Mouse (Mus musculus) MEL (cell line): Measurements from ENCODE around the gene Gm20388. TPM values are rescaled to one million over a fixed set of nuclear protein-coding genes. Genes with fewer than 3 reads are reported as not detected.

Source experiments
- DNase-seq: peaks from one replicate; pipeline ENCODE4 v3.0.0; 2011; ENCODE audit warnings: low read depth, low spot score
- H3K27ac ChIP-seq: 2 replicates; pipeline ENCODE4 v1.5.1; 2012; ENCODE audit warnings: low read depth, mild to moderate bottlenecking, control low read depth, low read length, moderate library complexity; ENCODE audit not compliant: control insufficient read depth
- H3K27me3 ChIP-seq, 2 experiments: fragments of 150-350 bp in 1 of 2; sonication (generic) in 1 of 2; 2 replicates each; pipeline ENCODE4 v1.6.1; 2012; ENCODE audit warnings: low read length in 2 of 2, mild to moderate bottlenecking in 2 of 2, improper control_type of control experiment in 1 of 2, moderate library complexity in 1 of 2; ENCODE audit not compliant: insufficient read depth in 2 of 2, control insufficient read depth in 1 of 2
- H3K36me3 ChIP-seq, 2 experiments: 2 replicates each; pipeline ENCODE4 v1.6.1; 2012 to 2014; ENCODE audit warnings: low read length in 2 of 2, improper control_type of control experiment in 1 of 2, inconsistent platforms in 1 of 2, mild to moderate bottlenecking in 1 of 2; ENCODE audit not compliant: insufficient read depth in 2 of 2, control insufficient read depth in 1 of 2
- H3K4me1 ChIP-seq, 2 experiments: fragments of 150-350 bp in 1 of 2; sonication (generic) in 1 of 2; 2 replicates each; pipeline ENCODE4 v1.6.1; 2012; ENCODE audit warnings: low read length in 2 of 2, improper control_type of control experiment in 1 of 2, mild to moderate bottlenecking in 1 of 2; ENCODE audit not compliant: insufficient read depth in 2 of 2, control insufficient read depth in 1 of 2
- H3K4me3 ChIP-seq, 2 experiments: fragments of 150-350 bp in 1 of 2; sonication (generic) in 1 of 2; 2 replicates each; pipeline ENCODE4 v1.5.1; 2012; ENCODE audit warnings: low read depth in 2 of 2, low read length in 2 of 2, mild to moderate bottlenecking in 2 of 2, moderate library complexity in 2 of 2, control low read depth in 1 of 2, improper control_type of control experiment in 1 of 2; ENCODE audit not compliant: control insufficient read depth in 1 of 2, insufficient read depth in 1 of 2
- H3K79me2 ChIP-seq: 2 replicates; pipeline ENCODE4 v1.6.1; 2012; ENCODE audit warnings: mild to moderate bottlenecking, low read length, moderate library complexity; ENCODE audit not compliant: control insufficient read depth, poor library complexity, insufficient read depth
- H3K9ac ChIP-seq: 2 replicates; pipeline ENCODE4 v1.6.1; 2012; ENCODE audit warnings: low read depth, mild to moderate bottlenecking, control low read depth, low read length, moderate library complexity; ENCODE audit not compliant: control insufficient read depth, poor library complexity, severe bottlenecking
- H3K9me3 ChIP-seq: fragments of 150-350 bp; sonication (generic); replicated peaks from 2 replicates; pipeline ENCODE4 v1.6.1; 2012; ENCODE audit warnings: mild to moderate bottlenecking, low read length, improper control_type of control experiment, moderate library complexity; ENCODE audit not compliant: insufficient read depth
- CHD1 ChIP-seq: IDR thresholded peaks from 2 replicates; pipeline ENCODE4 v1.6.1; 2012; ENCODE audit warnings: low read depth, mild to moderate bottlenecking, inconsistent platforms, low read length, improper control_type of control experiment
- CHD2 ChIP-seq: IDR thresholded peaks from 2 replicates; pipeline ENCODE4 v1.6.1; 2011; ENCODE audit warnings: low read length, improper control_type of control experiment
- CTCF ChIP-seq, 3 experiments: IDR thresholded peaks in 2 of 3; conservative IDR thresholded peaks in 1 of 3; 2 replicates each; pipeline ENCODE4 v1.5.1; 2011 to 2012; ENCODE audit warnings: low read length in 3 of 3, low read depth in 2 of 3, mild to moderate bottlenecking in 2 of 3, improper control_type of control experiment in 1 of 3, inconsistent platforms in 1 of 3, mixed read lengths in 1 of 3, moderate library complexity in 1 of 3; ENCODE audit not compliant: control insufficient read depth in 1 of 3, insufficient read depth in 1 of 3, poor library complexity in 1 of 3, severe bottlenecking in 1 of 3
- E2F4 ChIP-seq: IDR thresholded peaks from 2 replicates; pipeline ENCODE4 v1.6.1; 2011; ENCODE audit warnings: low read depth, low read length, improper control_type of control experiment, borderline replicate concordance
- ELF1 ChIP-seq: IDR thresholded peaks from 2 replicates; pipeline ENCODE4 v1.6.1; 2014; ENCODE audit warnings: low read depth, mild to moderate bottlenecking, inconsistent platforms, low read length, improper control_type of control experiment, moderate library complexity
- EP300 ChIP-seq, 2 experiments: IDR thresholded peaks; 2 replicates each; pipeline ENCODE4 v1.6.1; 2011; ENCODE audit warnings: improper control_type of control experiment in 2 of 2, low read length in 2 of 2, low read depth in 1 of 2, mild to moderate bottlenecking in 1 of 2
- ETS1 ChIP-seq: IDR thresholded peaks from 2 replicates; pipeline ENCODE4 v1.6.1; 2012; ENCODE audit warnings: low read depth, mild to moderate bottlenecking, inconsistent platforms, low read length, improper control_type of control experiment, moderate library complexity
- KAT2A ChIP-seq: conservative IDR thresholded peaks from 2 replicates; pipeline ENCODE4 v1.6.1; 2012; ENCODE audit warnings: low read depth, low read length, improper control_type of control experiment, inconsistent platforms
- MAFK ChIP-seq: IDR thresholded peaks from 2 replicates; pipeline ENCODE4 v1.6.1; 2011; ENCODE audit warnings: low read depth, mild to moderate bottlenecking, low read length, improper control_type of control experiment, borderline replicate concordance
- MAX ChIP-seq: IDR thresholded peaks from 2 replicates; pipeline ENCODE4 v1.6.1; 2011; ENCODE audit warnings: low read length, improper control_type of control experiment
- MAZ ChIP-seq: IDR thresholded peaks from 2 replicates; pipeline ENCODE4 v1.6.1; 2012; ENCODE audit warnings: low read depth, mild to moderate bottlenecking, inconsistent platforms, low read length, improper control_type of control experiment
- MXI1 ChIP-seq: IDR thresholded peaks from 2 replicates; pipeline ENCODE4 v1.6.1; 2011; ENCODE audit warnings: mild to moderate bottlenecking, low read depth, low read length, improper control_type of control experiment
- MYC ChIP-seq: IDR thresholded peaks from 2 replicates; pipeline ENCODE4 v1.6.1; 2011; ENCODE audit warnings: low read depth, mild to moderate bottlenecking, low read length, improper control_type of control experiment, moderate library complexity
- POLR2A ChIP-seq, 2 experiments: IDR thresholded peaks; 2 replicates each; pipeline ENCODE4 v1.6.1; 2011 to 2012; ENCODE audit warnings: low read length in 2 of 2, mild to moderate bottlenecking in 2 of 2, control low read depth in 1 of 2, improper control_type of control experiment in 1 of 2, low read depth in 1 of 2, moderate library complexity in 1 of 2; ENCODE audit not compliant: control insufficient read depth in 1 of 2, insufficient read depth in 1 of 2, poor library complexity in 1 of 2
- POLR2AphosphoS2 ChIP-seq: IDR thresholded peaks from 2 replicates; pipeline ENCODE4 v1.6.1; 2011; ENCODE audit warnings: low read length, improper control_type of control experiment
- POLR2AphosphoS5 ChIP-seq: IDR thresholded peaks from 2 replicates; pipeline ENCODE4 v1.6.1; 2012; ENCODE audit warnings: low read depth, borderline replicate concordance, mild to moderate bottlenecking, inconsistent platforms, low read length, moderate library complexity, mixed read lengths
- RAD21 ChIP-seq: IDR thresholded peaks from 2 replicates; pipeline ENCODE4 v1.6.1; 2011; ENCODE audit warnings: mild to moderate bottlenecking, low read depth, low read length, improper control_type of control experiment
- SIN3A ChIP-seq: IDR thresholded peaks from 2 replicates; pipeline ENCODE4 v1.6.1; 2012; ENCODE audit warnings: low read length, improper control_type of control experiment, inconsistent platforms
- SMC3 ChIP-seq: IDR thresholded peaks from 2 replicates; pipeline ENCODE4 v1.6.1; 2011; ENCODE audit warnings: low read depth, low read length, improper control_type of control experiment
- TAL1 ChIP-seq: IDR thresholded peaks from 2 replicates; pipeline ENCODE4 v1.6.1; 2012; ENCODE audit warnings: mild to moderate bottlenecking, inconsistent platforms, low read length, moderate library complexity, mixed read lengths
- TBP ChIP-seq: IDR thresholded peaks from 2 replicates; pipeline ENCODE4 v1.8.0; 2011; ENCODE audit warnings: low read depth, low read length, improper control_type of control experiment
- USF1 ChIP-seq: IDR thresholded peaks from 2 replicates; pipeline ENCODE4 v1.6.1; 2014; ENCODE audit warnings: low read depth, mild to moderate bottlenecking, inconsistent platforms, low read length, improper control_type of control experiment, moderate library complexity
- ZC3H11A ChIP-seq: IDR thresholded peaks from 2 replicates; pipeline ENCODE4 v1.6.1; 2012; ENCODE audit warnings: low read depth, mild to moderate bottlenecking, inconsistent platforms, low read length, improper control_type of control experiment
- ZKSCAN1 ChIP-seq: IDR thresholded peaks from 2 replicates; pipeline ENCODE4 v1.6.1; 2012; ENCODE audit warnings: low read depth, mild to moderate bottlenecking, inconsistent platforms, low read length, improper control_type of control experiment, moderate library complexity
- ZNF384 ChIP-seq: IDR thresholded peaks from 2 replicates; pipeline ENCODE4 v1.6.1; 2012; ENCODE audit warnings: low read depth, mild to moderate bottlenecking, inconsistent platforms, low read length, improper control_type of control experiment
- polyA plus RNA-seq, 2 experiments: library from polyadenylated mRNA; stranded (reverse) in 1 of 2; unstranded in 1 of 2; fragments of >175 nt in 1 of 2; fragments of >200 nt in 1 of 2; gene quantifications; 2 replicates each; pipeline versions ENCODE4 v1.2.1 to v1.2.4; 2012; ENCODE audit warnings: low replicate concordance in 2 of 2, low read depth in 1 of 2; ENCODE audit not compliant: insufficient read length in 2 of 2, insufficient read depth in 1 of 2, missing spikeins in 1 of 2
- total RNA-seq: library from RNA; depleted of rRNA; stranded (reverse); fragments of 300-350 nt; gene quantifications from 2 replicates; pipeline ENCODE4 v1.2.3, GENCODE M21; 2012

Gm20388 gene
- total and polyA plus RNA-seq, 3 experiments = 11.1 to 17.8 TPM; not detected in 1

GRCm38 (mm10) chr8:121973906-121974305 is 2063.3 kb downstream of the Gm20388 start:
- TF ChIP-seq SMC3 = no peak
- TF ChIP-seq TBP = no peak
- TF ChIP-seq ZNF384 = no peak
- no peak for TF ChIP-seq E2F4
- TF ChIP-seq KAT2A = no peak
- H3K27me3 ChIP-seq = no peaks in the 10 kb centered on the region
- no peak overlapping the region for H3K27ac ChIP-seq
- H3K4me1 ChIP-seq = no peaks in the 10 kb centered on the region
- no peak overlapping the region for H3K4me3 ChIP-seq
- H3K36me3 ChIP-seq = peaks cover 0 to 4% of the 10 kb centered on the region in 2 experiments; a peak in 2 of 4 replicates
- no peaks in the 10 kb centered on the region for H3K79me2 ChIP-seq
- DNase-seq = no peak
- H3K9me3 ChIP-seq = no peaks in the 10 kb centered on the region
- H3K9ac ChIP-seq = no peak overlapping the region

- no peaks in the 10 kb centered on the region for H3K4me1 ChIP-seq
- H3K9me3 ChIP-seq = no peaks in the 10 kb centered on the region
- H3K27me3 ChIP-seq = no peaks in the 10 kb centered on the region
- TF ChIP-seq SMC3 = peak; percentile 52
- peak; percentile 69 for TF ChIP-seq RAD21
- TF ChIP-seq ZC3H11A = 0 out of 2 replicates have a peak, but pooled peaks have one; percentile 3
- peak; percentile 61 to 77 (median 70) for TF ChIP-seq CTCF (IDR thresholded peaks at IDR 0.05 in 2 of 3, conservative IDR thresholded peaks at IDR 0.05 in 1 of 3; ENCODE audit: control insufficient read depth in 1 of 3, insufficient read depth in 1 of 3, low read depth in 2 of 3, low read length in 3 of 3, poor library complexity in 1 of 3, severe bottlenecking in 1 of 3)
- TF ChIP-seq ZKSCAN1 = no peak
- TF ChIP-seq POLR2A (IDR thresholded peaks at IDR 0.05; ENCODE audit: control insufficient read depth in 1 of 2, insufficient read depth in 1 of 2, low read depth in 1 of 2, low read length in 2 of 2, poor library complexity in 1 of 2) = no peak
- peak; percentile 87 for TF ChIP-seq MYC
- peak; percentile 43; the same call in 1 of the 2 replicates for TF ChIP-seq MAX
- TF ChIP-seq MAZ = no peak
- no peak for TF ChIP-seq TBP
- TF ChIP-seq MXI1 = no peak
- no peak overlapping the region for H3K9ac ChIP-seq
- peak; percentile 56 for DNase-seq
- H3K27ac ChIP-seq = no peak overlapping the region
- H3K4me3 ChIP-seq = no peak overlapping the region
- no peaks in the 10 kb centered on the region for H3K79me2 ChIP-seq
- H3K36me3 ChIP-seq = peaks cover 0 to 7% of the 10 kb centered on the region in 2 experiments; a peak in 2 of 4 replicates
Observed at GRCm38 (mm10) chr8:121977819-121978590, 2067.4 kb downstream of the Gm20388 start.

- H3K79me2 ChIP-seq = no peaks in the 10 kb centered on the region
- no peak for DNase-seq
Observed at GRCm38 (mm10) chr8:121978670-121979069, 2068.0 kb downstream of the Gm20388 start.

More at GRCm38 (mm10) chr8:121978670-121979069, 2068.0 kb downstream of the Gm20388 start:
- H3K27ac ChIP-seq = no peak overlapping the region
- no peak overlapping the region for H3K4me3 ChIP-seq
- no peak overlapping the region for H3K9ac ChIP-seq
- no peaks in the 10 kb centered on the region for H3K4me1 ChIP-seq
- TF ChIP-seq POLR2AphosphoS5 (no peak), USF1 (no peak), MXI1 (no peak), EP300 (IDR thresholded peaks at IDR 0.05; ENCODE audit: low read depth in 1 of 2, low read length in 2 of 2) (no peak), CHD1 (no peak), RAD21 (no peak), CHD2 (no peak), MAX (no peak), SIN3A (no peak), ZC3H11A (no peak), MYC (no peak), KAT2A (no peak), SMC3 (no peak), ELF1 (no peak), TBP (no peak), E2F4 (no peak), MAFK (no peak), TAL1 (no peak), POLR2AphosphoS2 (no peak), ETS1 (no peak)
- TF ChIP-seq, all 39 proteins: peak for 0
- Histone ChIP-seq H3K9me3 (no peaks in the 10 kb centered on the region), H3K27me3 (no peaks in the 10 kb centered on the region), H3K36me3 (peaks cover 0 to 7% of the 10 kb centered on the region in 2 experiments; a peak in 2 of 4 replicates)
